Mouse (Mus musculus) liver, adult 2 months (tissue): Measurements from ENCODE around the gene Ccser2.

Source experiments
- CTCF ChIP-seq: fragments of 200-500 bp; IDR thresholded peaks from 2 replicates; pipeline ENCODE4 v1.5.1; 2011; ENCODE audit warnings: low read depth, low read length, control low read depth
- POLR2A ChIP-seq: fragments of 200-500 bp; IDR thresholded peaks from 2 replicates; pipeline ENCODE4 v1.6.1; 2011; ENCODE audit warnings: low read length, control low read depth; ENCODE audit not compliant: insufficient read depth; ENCODE audit errors: extremely low read depth

GRCm38 (mm10) chr14:36968076-36968627, 425 bp downstream of the Ccser2 start:
- no peak for TF ChIP-seq POLR2A
- TF ChIP-seq CTCF = no peak
